Mouse (Mus musculus): ENCODE results near the gene Kpna2.
"Not testable (repeated sequence)": the region's sequence is repeated elsewhere in the genome, so short reads cannot be mapped to it uniquely, and the experiment has no call there.

Gene Kpna2

DNA sequence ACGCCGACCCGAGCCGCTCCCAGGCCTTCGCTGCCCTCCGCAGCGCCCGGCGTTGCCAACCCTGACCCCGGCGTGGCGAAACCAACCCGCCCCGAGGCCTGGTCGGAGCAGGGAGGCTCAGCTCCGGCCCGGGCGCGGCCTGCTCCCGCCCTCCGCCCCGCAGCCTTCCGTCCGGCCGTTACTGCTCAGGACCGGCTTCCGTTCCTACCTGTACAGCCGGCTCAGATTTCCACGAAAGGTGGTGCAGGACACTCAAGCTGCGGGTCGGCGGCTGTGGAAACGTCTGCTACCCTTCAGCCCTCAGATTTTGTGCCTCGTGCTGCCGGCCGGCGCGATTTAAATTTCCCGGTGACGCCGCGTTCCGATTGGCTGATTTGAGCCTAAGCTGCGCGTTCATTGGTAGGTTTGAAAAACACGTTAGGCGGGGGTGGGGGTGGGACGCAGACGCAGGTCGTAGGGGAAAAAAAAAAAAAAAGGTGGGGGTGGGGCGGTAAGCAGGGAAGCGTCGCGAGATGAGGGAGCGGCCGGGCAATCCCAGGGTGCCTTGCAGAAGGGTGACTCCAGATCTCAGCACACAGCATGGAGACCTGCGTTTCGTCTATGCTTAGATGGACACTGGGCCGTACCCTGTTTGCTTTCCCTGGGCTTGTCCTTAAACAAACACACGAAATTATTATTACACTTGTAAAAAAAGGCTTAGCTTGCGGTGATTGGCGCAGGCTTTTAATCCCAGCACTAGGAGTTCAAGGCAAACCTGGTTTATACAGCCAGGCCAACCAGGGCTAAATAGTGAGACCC is at the start of gene Kpna2:
Gene Kpna2 (minus strand): TSS at position 391 of the 798 bp plus-strand sequence.
- peak; percentile 88 for DNase-seq (ENCODE audit: low read depth)

GRCm38 (mm10) chr11:107046766-107047620 is 47.7 kb upstream of the Kpna2 start:
- no peak for DNase-seq (ENCODE audit: low read depth)

GRCm38 (mm10) chr11:107045546-107045945 is 46.2 kb upstream of the Kpna2 start:
- DNase-seq (ENCODE audit: low read depth), result no peak

DNA sequence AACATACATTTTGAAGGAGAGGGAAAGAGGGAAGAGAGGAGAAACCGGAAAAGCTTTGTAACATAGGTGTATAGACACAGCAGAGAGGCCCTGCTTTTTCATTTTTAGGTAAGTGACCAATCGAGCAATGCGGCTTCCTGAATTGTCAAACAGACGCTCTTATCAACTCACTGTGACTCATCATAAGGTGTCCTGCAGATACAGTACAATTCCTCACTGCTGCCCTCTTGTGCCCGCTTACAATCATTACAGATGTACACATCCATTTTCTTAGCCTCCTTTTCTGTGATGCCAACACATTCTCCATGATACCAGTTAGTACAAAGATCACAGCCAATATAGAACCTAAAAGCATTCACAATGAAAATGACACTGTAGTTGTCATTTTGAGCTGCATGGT is 45.0 kb upstream of the Kpna2 start:
- peak; percentile 94 for DNase-seq (ENCODE audit: low read depth)

GRCm38 (mm10) chr11:107043361-107043760 is 44.0 kb upstream of the Kpna2 start:
- no peak for DNase-seq (ENCODE audit: low read depth)

GRCm38 (mm10) chr11:107041396-107041795 is 42.1 kb upstream of the Kpna2 start:
- DNase-seq (ENCODE audit: low read depth), result no peak

GRCm38 (mm10) chr11:107039417-107039816 is 40.1 kb upstream of the Kpna2 start:
- no peak for DNase-seq (ENCODE audit: low read depth)

GRCm38 (mm10) chr11:107034085-107034810 is 34.9 kb upstream of the Kpna2 start:
- no peak for DNase-seq (ENCODE audit: low read depth)

- no peak for DNase-seq (ENCODE audit: low read depth)
These were observed 32.3 kb upstream of the Kpna2 start for GRCm38 (mm10) chr11:107031635-107032034.

DNA sequence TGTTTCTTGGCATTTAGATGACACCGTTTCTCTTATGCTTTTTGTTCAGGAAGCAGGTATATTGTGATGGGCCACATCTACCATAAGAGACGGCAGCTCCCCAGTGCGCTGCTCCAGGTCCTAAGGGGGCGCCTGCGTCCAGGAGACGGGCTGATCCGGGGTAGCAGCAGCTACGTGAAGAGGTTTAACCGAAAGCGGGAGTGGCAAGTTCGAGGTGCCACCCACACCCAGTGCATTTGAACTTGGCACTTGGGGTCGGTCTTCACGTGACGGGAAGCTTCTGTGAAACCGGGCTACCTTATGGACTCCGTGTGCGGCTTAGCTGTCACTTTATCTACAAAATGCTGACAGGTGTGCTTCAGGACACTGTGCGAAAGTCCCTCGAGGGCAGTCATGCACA is 30.2 kb upstream of the Kpna2 start:
- DNase-seq (ENCODE audit: low read depth), result no peak

DNA sequence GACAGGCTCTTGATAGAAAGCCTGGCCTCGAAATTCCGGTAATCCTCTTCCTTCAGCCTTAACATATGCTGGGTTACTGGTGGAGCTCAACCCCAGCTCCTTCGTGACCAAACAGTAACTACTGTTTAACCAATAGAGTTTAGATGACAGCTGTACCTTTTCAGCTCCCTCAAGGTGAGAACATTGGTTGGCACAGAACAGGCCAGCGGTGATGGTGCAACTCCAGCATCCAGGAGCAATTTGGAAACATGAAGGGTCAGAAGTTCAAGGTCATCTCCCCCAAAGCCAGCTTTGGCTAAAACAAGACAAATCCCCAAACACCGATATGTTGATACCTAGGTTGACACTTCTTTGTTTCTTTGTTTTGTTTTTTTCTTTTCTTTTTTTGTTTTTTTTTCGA is 29.4 kb upstream of the Kpna2 start:
- DNase-seq (ENCODE audit: low read depth), result no peak

GRCm38 (mm10) chr11:107028275-107028618 is 28.9 kb upstream of the Kpna2 start:
- DNase-seq (ENCODE audit: low read depth), result no peak

DNA sequence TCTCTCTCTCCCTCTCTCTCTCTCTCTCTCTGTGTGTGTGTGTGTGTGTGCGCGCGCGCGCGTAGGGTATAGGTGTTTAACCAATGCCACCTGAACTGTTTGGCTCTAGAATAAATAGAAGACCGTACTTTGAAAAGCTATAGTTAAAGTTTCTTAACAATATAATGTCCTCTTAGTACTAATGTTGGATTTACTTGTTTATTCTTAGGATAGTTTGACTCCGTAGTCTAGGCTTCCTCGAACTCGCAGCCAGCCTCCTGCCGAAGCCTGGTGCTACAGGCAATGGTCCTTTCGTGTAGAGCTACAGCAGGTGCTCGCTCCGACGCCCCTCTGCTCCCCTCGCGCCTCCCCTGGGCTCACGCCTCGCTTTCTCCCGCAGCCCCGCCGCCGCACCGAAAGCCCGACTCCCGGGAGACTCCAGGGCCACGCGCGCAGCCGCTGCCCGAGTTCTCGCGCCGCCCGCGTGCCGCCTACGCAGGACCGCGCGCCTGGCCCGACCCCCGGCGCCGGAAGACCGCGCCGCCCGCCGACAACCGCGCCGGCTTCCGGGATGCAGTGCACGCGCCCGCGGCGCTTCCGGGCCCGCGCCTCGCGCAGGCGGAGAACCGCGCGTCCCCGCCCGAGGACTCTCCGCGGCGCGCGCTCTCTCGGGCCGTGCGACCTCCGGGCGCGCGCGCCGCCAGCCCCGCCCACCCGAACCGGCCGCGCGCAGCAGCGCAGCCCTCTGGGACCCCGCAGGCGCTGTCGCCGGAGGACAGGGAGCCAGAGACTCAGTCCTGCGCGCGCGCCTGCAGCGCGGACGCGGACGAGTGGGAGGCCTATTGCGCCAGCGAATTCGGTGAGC is 28.3 kb upstream of the Kpna2 start:
- peak; percentile 74 for DNase-seq (ENCODE audit: low read depth)

- DNase-seq (ENCODE audit: low read depth), result no peak
These were observed 27.5 kb upstream of the Kpna2 start for GRCm38 (mm10) chr11:107026554-107027430.

DNA sequence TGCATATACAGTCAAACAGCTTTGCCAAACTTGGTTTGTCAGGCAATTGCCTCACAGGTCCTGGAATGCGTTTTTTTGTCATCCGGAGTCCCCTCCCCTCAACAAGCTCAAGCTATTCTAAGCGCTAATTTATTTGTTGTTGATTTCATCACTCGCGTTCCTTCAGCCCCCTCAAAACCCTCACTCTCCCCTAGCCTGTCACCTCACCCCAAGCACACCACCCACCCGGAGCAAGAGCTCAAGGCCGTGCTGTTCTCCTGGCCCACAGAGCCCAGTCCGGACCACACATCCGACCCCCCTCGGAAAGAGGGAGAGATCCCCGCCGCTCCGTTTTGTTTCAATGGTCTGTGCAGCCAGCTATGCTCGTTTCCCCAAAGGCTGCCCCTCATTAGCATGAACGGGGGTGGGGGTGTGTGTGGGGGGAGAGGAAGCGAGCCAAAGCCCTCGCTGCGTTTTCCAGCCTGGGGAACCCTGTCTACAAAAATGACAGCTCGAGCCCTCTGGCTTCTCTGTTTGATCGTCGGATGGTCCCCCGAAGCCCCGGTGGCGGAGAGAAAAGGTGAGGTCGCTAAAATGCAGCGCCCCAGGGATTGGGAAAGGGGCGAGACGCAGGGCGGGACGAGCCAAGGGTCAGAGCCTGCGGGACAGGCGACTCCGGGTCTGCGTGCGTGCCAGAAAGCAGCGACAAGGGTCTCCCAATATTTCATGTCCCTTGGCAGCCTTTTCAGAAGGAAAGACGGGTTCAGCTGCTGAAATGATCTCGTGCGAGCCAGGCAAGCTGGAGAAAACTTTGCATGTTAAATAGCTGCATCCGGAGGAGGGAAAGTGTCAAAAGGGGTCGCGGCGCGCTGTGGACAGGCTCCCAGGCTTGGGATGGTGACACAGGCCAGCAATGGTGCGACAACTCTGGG is 26.3 kb upstream of the Kpna2 start, which contains the start of gene 1810010H24Rik:
Gene 1810010H24Rik (plus strand): TSS at position 271 of the 911 bp plus-strand sequence.
- no peak for DNase-seq (ENCODE audit: low read depth)

- no peak for DNase-seq (ENCODE audit: low read depth)
These were observed 25.1 kb upstream of the Kpna2 start for GRCm38 (mm10) chr11:107024406-107024805.

DNA sequence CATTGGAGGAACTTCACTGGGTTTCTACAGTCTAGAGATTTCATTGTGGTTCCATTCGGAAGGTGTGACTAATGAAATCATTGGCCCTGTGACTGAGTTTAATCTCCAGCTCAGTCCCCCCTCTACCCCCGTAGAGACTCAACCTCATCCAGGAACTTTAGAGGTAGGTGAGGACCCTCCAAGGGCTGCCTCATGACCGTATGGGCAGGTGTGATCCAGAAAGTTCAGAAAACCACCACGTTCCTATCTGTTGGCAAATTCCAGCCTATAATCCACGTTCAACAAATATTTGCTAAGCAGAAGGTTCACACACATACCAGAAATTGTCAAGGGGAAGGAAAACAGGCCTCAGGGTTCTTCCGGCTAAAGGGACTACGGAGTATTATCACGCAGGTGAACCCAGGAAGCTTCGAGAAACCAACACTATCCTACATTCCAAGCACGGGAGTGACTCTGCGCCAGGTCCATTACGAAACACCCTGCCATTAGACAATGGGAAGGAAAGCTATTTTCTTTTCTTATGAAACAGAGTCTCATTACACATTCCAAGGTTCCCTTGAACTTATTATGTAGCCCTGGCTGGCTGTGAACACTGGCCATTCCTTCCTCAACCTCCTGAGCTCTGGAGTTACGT is 22.8 kb upstream of the Kpna2 start:
- DNase-seq (ENCODE audit: low read depth), result no peak

GRCm38 (mm10) chr11:107019722-107020121 is 20.4 kb upstream of the Kpna2 start:
- not testable (repeated sequence) for DNase-seq (ENCODE audit: low read depth)

DNA sequence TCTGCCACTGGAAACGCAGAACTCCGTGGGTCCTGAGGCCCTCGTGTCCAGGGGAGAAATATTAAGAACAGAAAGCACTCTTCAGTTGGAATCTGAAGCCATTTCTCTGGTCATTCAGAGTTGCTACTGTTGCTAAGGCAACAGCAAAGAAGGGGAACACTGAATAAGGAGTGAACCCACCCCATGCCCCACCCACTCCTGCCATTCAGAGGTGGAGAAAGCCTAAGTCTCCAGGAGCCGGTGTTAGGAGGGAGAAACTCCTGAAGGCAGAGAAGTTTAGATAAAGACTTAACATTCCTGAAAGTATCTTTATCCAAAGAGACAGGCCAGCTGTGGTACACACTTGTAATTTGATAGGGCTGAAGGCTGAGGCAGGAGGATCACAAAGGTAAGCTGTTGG is 20.0 kb upstream of the Kpna2 start:
- no peak for DNase-seq (ENCODE audit: low read depth)

Measured in c-Kit-positive CD71-positive TER-119-negative erythroid progenitor cells, embryonic 14.5 days (primary cell).